Comparison of ENCODE assay signal across 10 mouse cellular contexts in the genomic region with DNA sequence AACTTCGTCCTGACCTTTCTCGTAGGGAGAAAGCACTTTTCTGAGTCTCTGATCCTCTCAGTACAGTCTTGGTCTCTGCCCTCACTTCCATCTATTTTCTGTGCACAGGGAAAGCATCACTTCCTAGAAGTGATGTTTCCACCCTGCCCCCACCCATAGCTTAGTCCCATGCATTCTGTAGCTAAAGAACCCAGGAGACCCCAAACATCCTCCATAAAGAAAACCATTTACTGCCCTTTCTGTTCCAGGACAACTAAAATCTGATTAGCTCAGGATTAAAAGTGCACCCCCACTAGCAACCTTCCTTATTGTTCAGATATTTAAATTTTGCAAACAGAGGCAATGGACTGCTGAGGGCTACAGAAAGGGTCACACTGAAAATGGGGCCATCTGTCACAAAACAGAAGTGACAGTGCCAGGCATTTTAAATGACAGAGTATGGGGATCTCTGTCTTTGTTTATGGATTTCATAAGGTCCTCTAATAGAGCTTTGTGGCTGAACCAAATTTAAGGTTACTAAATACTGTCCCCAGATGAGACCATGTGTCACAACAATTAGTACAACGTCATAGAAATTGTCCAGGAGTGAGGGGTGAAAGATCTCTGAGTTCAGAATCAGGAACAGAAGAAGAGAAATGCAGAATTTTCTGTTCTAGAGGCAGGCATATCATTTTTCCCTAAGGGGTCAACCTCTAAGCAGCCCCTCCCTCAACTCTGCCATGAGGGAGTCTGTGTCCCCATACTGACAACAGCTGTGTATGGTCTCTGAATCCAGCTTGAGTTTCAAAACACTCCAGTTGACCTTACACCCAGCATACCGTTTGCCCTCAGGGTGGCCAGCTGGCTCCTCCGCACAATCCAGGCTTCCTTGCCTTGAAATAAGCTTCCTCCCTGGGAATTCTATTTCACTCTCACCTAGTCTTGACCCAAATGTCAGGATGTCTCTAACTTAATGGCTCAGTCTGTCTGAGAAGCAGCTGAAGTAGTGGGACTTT.
DNase-seq lines count a peak whose midpoint lies in the region; ATAC-seq lines count a peak whose summit lies in the region.
"Had no signal": no experiment of that assay in that cellular context is flagged by ENCODE, and none has a peak within 500 bp of the region (broad histone marks: within the 10 kb centered on the region; RNA-seq: fewer than 3 reads in every experiment).

No protein-coding gene starts in this region.

- no peaks in the 10 kb centered on the region for H3K36me3 ChIP-seq in midbrain, embryonic 10.5 days
- no peaks in the 10 kb centered on the region for H3K36me3 ChIP-seq in midbrain, embryonic 16.5 days (ENCODE audit: control insufficient read depth, insufficient read depth, low read length)
- H3K36me3 ChIP-seq in limb, embryonic 11.5 days (ENCODE audit: control insufficient read depth, insufficient read depth, low read length), result no peaks in the 10 kb centered on the region

- no peak overlapping the region for H3K4me3 ChIP-seq in midbrain, embryonic 10.5 days
- H3K4me3 ChIP-seq in midbrain, embryonic 16.5 days (ENCODE audit: low read depth, low read length), result no peak overlapping the region
- H3K4me3 ChIP-seq in limb, embryonic 11.5 days (ENCODE audit: low read depth, low read length), result no peak overlapping the region

- H3K9me3 ChIP-seq in midbrain, embryonic 10.5 days (replicated peaks), result no peaks in the 10 kb centered on the region
- no peaks in the 10 kb centered on the region for H3K9me3 ChIP-seq in midbrain, embryonic 16.5 days (replicated peaks; ENCODE audit: control insufficient read depth, low read length, poor library complexity, severe bottlenecking)
- no peaks in the 10 kb centered on the region for H3K9me3 ChIP-seq in limb, embryonic 11.5 days (ENCODE audit: control insufficient read depth, low read length)

- peak; percentile 10 for DNase-seq in cerebellum, adult 9-10 months
- DNase-seq in cerebellum, adult 11 months, result no peak
- DNase-seq in midbrain, embryonic 10.5 days (ENCODE audit: low spot score), result peak; percentile 55
- DNase-seq in limb, embryonic 11.5 days (ENCODE audit: low spot score), result peak; percentile 28
- peak; percentile 46 for DNase-seq in retina, embryonic 14.5 days (ENCODE audit: low spot score)
- no peak for DNase-seq in right cerebral cortex, postnatal 4 days
- no peak for DNase-seq in heart, postnatal 4 days
- DNase-seq: thymus, adult 18-20 months had no signal

- H3K27me3 ChIP-seq in midbrain, embryonic 10.5 days (ENCODE audit: low read depth, poor library complexity, severe bottlenecking), result no peaks in the 10 kb centered on the region
- no peaks in the 10 kb centered on the region for H3K27me3 ChIP-seq in midbrain, embryonic 16.5 days (ENCODE audit: control insufficient read depth, insufficient read depth, low read depth, low read length)
- H3K27me3 ChIP-seq in limb, embryonic 11.5 days (ENCODE audit: control insufficient read depth, insufficient read depth, low read length), result no peaks in the 10 kb centered on the region

- peaks cover 38% of the 10 kb centered on the region for H3K4me1 ChIP-seq in midbrain, embryonic 10.5 days
- H3K4me1 ChIP-seq in midbrain, embryonic 16.5 days (ENCODE audit: control insufficient read depth, insufficient read depth, low read length), result peaks cover 6% of the 10 kb centered on the region
- no peaks in the 10 kb centered on the region for H3K4me1 ChIP-seq in limb, embryonic 11.5 days (ENCODE audit: control insufficient read depth, insufficient read depth, low read length)

- peak overlapping the region; percentile 62 for H3K27ac ChIP-seq in midbrain, embryonic 10.5 days (replicated peaks)
- H3K27ac ChIP-seq in midbrain, embryonic 16.5 days (ENCODE audit: low read length), result no peak overlapping the region
- H3K27ac ChIP-seq in limb, embryonic 11.5 days (replicated peaks; ENCODE audit: low read depth, low read length), result no peak overlapping the region

- ATAC-seq in midbrain, embryonic 16.5 days, result no peak
- no peak for ATAC-seq in limb, embryonic 11.5 days (ENCODE audit: insufficient number of reproducible peaks, low FRiP score, low TSS enrichment, low read depth)
- ATAC-seq: inflammation-experienced regulatory T-cells, adult 6 months had no signal

- H3K9ac ChIP-seq in midbrain, embryonic 16.5 days (ENCODE audit: low read depth, low read length), result no peak overlapping the region
- no peak overlapping the region for H3K9ac ChIP-seq in limb, embryonic 11.5 days (ENCODE audit: low read length)

- H3K4me2 ChIP-seq in midbrain, embryonic 16.5 days (ENCODE audit: low read length), result no peak overlapping the region
- H3K4me2 ChIP-seq in limb, embryonic 11.5 days (ENCODE audit: low read depth, severe bottlenecking), result no peak overlapping the region

- 60% methylated on average over 5 of the region's 5 CpGs for WGBS in midbrain, embryonic 10.5 days
- WGBS in midbrain, embryonic 16.5 days, result 48% methylated on average over 5 of the region's 5 CpGs
- 65% methylated on average over 5 of the region's 5 CpGs for WGBS in limb, embryonic 11.5 days

Comparison
In these comparisons a context has a peak if more than half of its experiments do, and no peak if none do; other contexts are left out.
1. DNase-seq: peak in cerebellum, adult 9-10 months (single experiment), midbrain, embryonic 10.5 days (single experiment), limb, embryonic 11.5 days (single experiment) and retina, embryonic 14.5 days (single experiment); none in cerebellum, adult 11 months (single experiment), right cerebral cortex, postnatal 4 days (single experiment) and heart, postnatal 4 days (single experiment).